Mouse (Mus musculus): ENCODE data around the gene Acadm.

- TF ChIP-seq CTCF (IDR thresholded peaks at IDR 0.05; ENCODE audit: low read depth) (no peak), EP300 (IDR thresholded peaks at IDR 0.05; ENCODE audit: low read depth) (no peak; the same call in 1 of the 2 replicates)
Measured at GRCm38 (mm10) chr3:153912546-153913509, 31.6 kb downstream of the Acadm start, which contains the start of gene Rabggtb.

All from liver, embryonic 14.5 days (tissue).